15 mouse cellular contexts compared by ENCODE assay signal in genomic region chr1:51465285-51465684, GRCm38 (mm10). TPM values are rescaled to one million over a fixed set of nuclear protein-coding genes. Genes with fewer than 3 reads are reported as not detected.
DNase-seq lines count a peak whose midpoint lies in the region; TF ChIP-seq lines count a peak whose summit lies in the region.
"Had no signal": no experiment of that assay in that cellular context is flagged by ENCODE, and none has a peak within 500 bp of the region (broad histone marks: within the 10 kb centered on the region; RNA-seq: fewer than 3 reads in every experiment).

No protein-coding gene starts in this region.

- H3K4me1 ChIP-seq in thymus, adult 2 months (replicated peaks; ENCODE audit: control insufficient read depth, insufficient read depth, low read length), result no peaks in the 10 kb centered on the region; the same call in 1 of the 2 replicates
- H3K4me1 ChIP-seq: embryonic facial prominence, embryonic 15.5 days; forebrain, embryonic 12.5 days; midbrain, embryonic 12.5 days had no signal

- DNase-seq in adrenal gland, postnatal 10 days, result peak; percentile 10
- DNase-seq in adrenal gland, postnatal 25 days, result no peak
- peak; percentile 39 for DNase-seq in kidney, adult 9 months
- DNase-seq in kidney, adult 11 months, result no peak
- DNase-seq in thymus, adult 2 months, result peak; percentile 30
- DNase-seq in thymus, postnatal 10 days (ENCODE audit: low spot score in 2 of 2), result no peak
- peak; percentile 9 for DNase-seq in retina, postnatal 1 day
- no peak for DNase-seq in gastrocnemius, postnatal 36 days
- DNase-seq: cerebellum, adult 18-20 months; lung, postnatal 14 days; thymus, postnatal 4 days had no signal

- no peak for TF ChIP-seq CTCF in thymus, adult 2 months (IDR thresholded peaks at IDR 0.05; ENCODE audit: borderline replicate concordance, control insufficient read depth, extremely low read depth, insufficient read depth, low read length, poor library complexity)

- intact Hi-C loops in gastrocnemius, postnatal 36 days (cut with DNase I), result no loop called here

- H3K27me3 ChIP-seq in thymus, adult 2 months (ENCODE audit: control insufficient read depth, insufficient read depth, low read length), result no peaks in the 10 kb centered on the region
- H3K27me3 ChIP-seq: embryonic facial prominence, embryonic 15.5 days; forebrain, embryonic 12.5 days; midbrain, embryonic 12.5 days had no signal

- no peak overlapping the region for H3K27ac ChIP-seq in thymus, adult 2 months (ENCODE audit: control insufficient read depth, insufficient read depth, low read length)
- H3K27ac ChIP-seq: embryonic facial prominence, embryonic 15.5 days; forebrain, embryonic 12.5 days; hindbrain, embryonic 14.5 days; midbrain, embryonic 12.5 days had no signal

- no peak overlapping the region for H3K4me3 ChIP-seq in thymus, adult 2 months (ENCODE audit: control insufficient read depth, insufficient read depth, low read length)
- H3K4me3 ChIP-seq: embryonic facial prominence, embryonic 15.5 days; forebrain, embryonic 12.5 days; midbrain, embryonic 12.5 days had no signal

- peaks cover 26% of the 10 kb centered on the region for H3K36me3 ChIP-seq in thymus, adult 2 months (ENCODE audit: control insufficient read depth, insufficient read depth, low read length)
- H3K36me3 ChIP-seq: embryonic facial prominence, embryonic 15.5 days; forebrain, embryonic 12.5 days; midbrain, embryonic 12.5 days had no signal

- WGBS in thymus, adult 2 months, result 36% methylated on average over 2 of the region's 2 CpGs

- TF ChIP-seq POLR2A in thymus, adult 2 months (IDR thresholded peaks at IDR 0.05; ENCODE audit: control insufficient read depth, extremely low read depth, insufficient read depth, low read length, poor library complexity), result no peak

RNA-seq across cellular contexts. Expression of gene Nabp1, which starts 12.9 kb away (rescaled TPM):
- total RNA-seq in adrenal gland, postnatal 10 days (2021), result 10 to 100 TPM; 27.4 to 27.9 TPM
- 52.0 and 72.5 TPM in 2 replicates for total RNA-seq in adrenal gland, postnatal 25 days (2021)
- polyA plus RNA-seq in thymus, adult 2 months (2012; rRNA removed), result 96.0 and 96.7 TPM in 2 replicates
- 10 to 100 TPM; 14.6 to 19.4 TPM for total RNA-seq in gastrocnemius, postnatal 36 days (2021)

Comparison
In these comparisons a context has a peak if more than half of its experiments do, and no peak if none do; other contexts are left out.
1. DNase-seq: peak in adrenal gland, postnatal 10 days (single experiment), kidney, adult 9 months (single experiment), thymus, adult 2 months (single experiment) and retina, postnatal 1 day (single experiment); none in adrenal gland, postnatal 25 days (single experiment), kidney, adult 11 months (single experiment), thymus, postnatal 10 days (0 of 2) and gastrocnemius, postnatal 36 days (0 of 2).